Mouse (Mus musculus): Measurements from ENCODE around the gene Gm20661. TPM values are rescaled to one million over a fixed set of nuclear protein-coding genes. Genes with fewer than 3 reads are reported as not detected.

Gm20661 gene
- polyA plus RNA-seq, 1 experiment: 0.20 TPM

DNA sequence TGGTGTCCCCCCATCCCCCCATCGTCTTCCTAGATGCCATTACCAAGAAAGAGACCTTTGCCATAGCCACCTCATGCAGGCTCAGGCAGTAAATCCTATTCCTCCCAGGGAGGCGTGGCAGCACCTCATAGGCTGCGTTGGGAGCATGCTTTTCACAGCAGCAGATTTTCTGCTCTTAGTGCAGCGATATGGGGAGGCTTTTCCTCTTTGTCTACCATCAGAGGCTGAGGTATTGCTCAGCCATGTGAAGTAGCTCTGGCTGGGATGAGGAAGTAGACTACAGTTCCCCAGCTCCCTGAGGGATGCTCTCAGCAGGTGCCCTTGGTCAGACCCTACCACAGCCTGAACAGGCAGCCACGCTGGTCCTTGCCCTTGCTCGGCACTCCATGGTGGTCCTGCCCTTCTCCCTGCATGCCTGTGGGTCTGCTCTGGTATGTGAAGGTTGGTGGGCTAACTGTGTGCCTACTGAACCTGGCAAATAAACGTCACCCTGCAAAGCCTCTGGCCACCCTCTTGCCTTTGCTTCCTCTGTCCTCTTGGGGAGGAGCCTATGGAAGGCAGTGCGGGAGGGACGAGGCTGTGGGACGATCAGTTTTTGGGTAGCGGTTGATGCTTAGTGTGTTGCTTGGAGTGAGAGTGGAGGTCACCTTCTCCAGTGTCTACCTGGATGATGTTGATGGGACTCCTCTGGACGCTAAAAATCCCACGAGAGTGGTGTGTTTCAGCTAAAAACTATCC lies 33.5 kb upstream of the Gm20661 start:
- no peak for TF ChIP-seq POLR2A (IDR thresholded peaks at IDR 0.05; ENCODE audit: borderline replicate concordance, insufficient read depth, low read length)
- H3K4me1 ChIP-seq (ENCODE audit: control insufficient read depth, insufficient read depth, low read length): peaks cover 4% of the 10 kb centered on the region; the same call in 1 of the 2 replicates
- no peaks in the 10 kb centered on the region for H3K27me3 ChIP-seq (ENCODE audit: control insufficient read depth, insufficient read depth, low read length)
- no peak for DNase-seq
- H3K27ac ChIP-seq (ENCODE audit: insufficient read depth, low read length): no peak overlapping the region
- H3K4me3 ChIP-seq (replicated peaks; ENCODE audit: insufficient read depth, low read depth, low read length): no peak overlapping the region
- WGBS: 83% methylated on average over 13 of the region's 13 CpGs

DNA sequence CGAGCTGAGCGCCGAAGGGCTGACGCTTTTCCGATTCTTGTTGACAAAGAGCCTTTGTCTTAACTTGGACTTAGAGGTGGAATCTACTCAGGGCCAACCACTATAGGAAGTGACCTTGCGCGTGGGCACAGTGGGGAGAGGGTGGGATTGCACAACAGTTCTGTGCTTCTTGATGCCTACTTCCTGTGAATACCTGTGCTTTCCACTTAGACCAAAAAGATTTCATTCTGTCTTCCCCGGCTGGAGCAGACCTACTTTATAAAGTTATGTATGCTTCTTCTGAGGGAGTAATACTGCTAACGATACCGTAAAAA lies 33.0 kb upstream of the Gm20661 start, which contains the start of gene Traip:
TSS of gene Traip (plus strand) at position 215 of the 314 bp plus-strand sequence.
- Histone ChIP-seq H3K27ac (ENCODE audit: insufficient read depth, low read length) (peak within 1 kb of the TSS; percentile 37), H3K27me3 (ENCODE audit: control insufficient read depth, insufficient read depth, low read length) (no peaks in the 10 kb centered on the region), H3K4me3 (replicated peaks; ENCODE audit: insufficient read depth, low read depth, low read length) (peak within 1 kb of the TSS; percentile 75), H3K4me1 (ENCODE audit: control insufficient read depth, insufficient read depth, low read length) (peaks cover 4% of the 10 kb centered on the region; the same call in 1 of the 2 replicates)
- TF ChIP-seq POLR2A (IDR thresholded peaks at IDR 0.05; ENCODE audit: borderline replicate concordance, insufficient read depth, low read length): no peak
- no peak for DNase-seq
- 92% methylated on average over 10 of the region's 10 CpGs for WGBS

DNA sequence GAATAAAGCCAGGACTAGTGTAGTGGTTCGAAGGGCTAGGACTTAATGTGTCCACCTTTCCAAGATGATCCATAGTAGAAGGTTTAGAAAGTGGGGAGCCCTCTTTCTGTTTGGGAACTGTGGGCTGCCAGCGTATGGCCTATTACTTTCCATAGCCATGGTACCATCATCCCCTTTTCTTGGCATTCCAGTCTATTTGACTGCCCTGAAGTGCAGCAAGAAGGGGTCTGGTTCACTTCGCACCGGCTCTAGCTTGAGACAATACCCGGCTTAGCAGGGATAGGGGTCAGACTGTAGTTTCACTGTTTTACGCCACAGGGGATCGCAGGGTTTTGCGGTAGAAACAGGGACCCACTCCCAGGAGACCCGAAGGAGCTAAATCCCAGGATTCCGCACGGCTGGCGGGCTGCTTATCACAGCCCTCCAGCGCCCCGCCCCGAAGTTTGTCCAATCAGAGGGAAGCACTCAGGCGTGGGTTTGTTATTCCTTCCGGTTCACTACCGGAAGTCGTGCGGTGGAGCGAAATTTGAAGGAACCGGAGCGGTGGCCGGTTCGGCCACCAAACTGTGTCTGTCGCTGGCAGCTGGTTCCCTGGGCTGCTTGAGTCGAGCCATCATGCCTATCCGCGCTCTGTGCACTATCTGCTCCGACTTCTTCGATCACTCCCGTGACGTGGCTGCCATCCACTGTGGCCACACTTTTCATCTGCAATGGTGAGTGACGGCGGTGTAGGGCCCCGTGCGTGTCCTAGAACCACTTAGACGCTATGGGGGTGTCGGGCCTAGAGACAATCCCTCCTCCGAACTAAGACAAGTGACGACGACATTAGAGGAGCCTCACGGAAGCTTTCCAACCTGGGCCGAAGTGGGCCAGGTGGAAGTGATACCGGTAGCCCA lies 32.1 kb upstream of the Gm20661 start:
- H3K27me3 ChIP-seq (ENCODE audit: control insufficient read depth, insufficient read depth, low read length): no peaks in the 10 kb centered on the region
- H3K27ac ChIP-seq (ENCODE audit: insufficient read depth, low read length): peak overlapping the region; percentile 37
- H3K4me1 ChIP-seq (ENCODE audit: control insufficient read depth, insufficient read depth, low read length): peaks cover 4% of the 10 kb centered on the region; the same call in 1 of the 2 replicates
- WGBS: 12% methylated on average over 45 of the region's 45 CpGs
- no peak for TF ChIP-seq CTCF (IDR thresholded peaks at IDR 0.05; ENCODE audit: borderline replicate concordance, insufficient read depth, low read depth, low read length)
- peak; percentile 84; the same call in 1 of the 2 replicates for TF ChIP-seq POLR2A (IDR thresholded peaks at IDR 0.05; ENCODE audit: borderline replicate concordance, insufficient read depth, low read length)
- peak; percentile 90 to 91 for DNase-seq
- peak overlapping the region; percentile 75 for H3K4me3 ChIP-seq (replicated peaks; ENCODE audit: insufficient read depth, low read depth, low read length)

DNA sequence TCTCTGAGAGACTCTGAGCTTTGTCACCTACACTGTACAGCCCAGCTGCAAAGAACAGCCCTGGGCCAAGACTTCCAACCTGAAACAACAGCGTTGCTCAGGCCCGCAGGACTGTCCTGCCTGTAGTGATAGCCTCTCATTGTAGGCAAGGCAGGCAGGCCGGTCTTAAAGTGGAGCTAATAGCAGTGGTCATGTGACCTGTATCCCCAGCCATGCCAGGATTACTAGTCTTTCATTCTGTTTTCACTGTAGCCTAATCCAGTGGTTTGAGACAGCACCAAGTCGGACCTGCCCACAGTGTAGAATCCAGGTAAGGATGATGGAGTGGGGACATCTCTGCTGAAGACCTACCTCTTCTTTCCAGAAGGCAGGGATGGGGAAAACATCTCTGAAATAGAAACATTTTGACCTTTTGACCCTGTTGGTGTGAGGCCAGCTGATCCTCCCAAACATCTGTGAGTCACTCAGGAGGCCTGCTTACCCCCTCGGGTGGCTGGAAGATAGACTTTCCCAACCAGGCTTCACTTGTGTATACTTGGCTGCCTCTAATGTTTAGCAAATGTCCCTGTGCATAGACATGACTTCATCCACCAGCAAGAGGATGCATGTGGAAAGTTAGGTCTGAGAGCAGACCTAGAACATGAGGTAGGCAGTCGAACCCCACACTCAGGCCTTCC lies 27.1 kb upstream of the Gm20661 start:
- DNase-seq: no peak
- TF ChIP-seq POLR2A (IDR thresholded peaks at IDR 0.05; ENCODE audit: borderline replicate concordance, insufficient read depth, low read length) (no peak), CTCF (IDR thresholded peaks at IDR 0.05; ENCODE audit: borderline replicate concordance, insufficient read depth, low read depth, low read length) (no peak)
- Histone ChIP-seq H3K4me1 (ENCODE audit: control insufficient read depth, insufficient read depth, low read length) (no peaks in the 10 kb centered on the region), H3K4me3 (replicated peaks; ENCODE audit: insufficient read depth, low read depth, low read length) (no peak overlapping the region), H3K27ac (ENCODE audit: insufficient read depth, low read length) (no peak overlapping the region), H3K27me3 (ENCODE audit: control insufficient read depth, insufficient read depth, low read length) (no peaks in the 10 kb centered on the region)
- WGBS: 87% methylated on average over 6 of the region's 6 CpGs

DNA sequence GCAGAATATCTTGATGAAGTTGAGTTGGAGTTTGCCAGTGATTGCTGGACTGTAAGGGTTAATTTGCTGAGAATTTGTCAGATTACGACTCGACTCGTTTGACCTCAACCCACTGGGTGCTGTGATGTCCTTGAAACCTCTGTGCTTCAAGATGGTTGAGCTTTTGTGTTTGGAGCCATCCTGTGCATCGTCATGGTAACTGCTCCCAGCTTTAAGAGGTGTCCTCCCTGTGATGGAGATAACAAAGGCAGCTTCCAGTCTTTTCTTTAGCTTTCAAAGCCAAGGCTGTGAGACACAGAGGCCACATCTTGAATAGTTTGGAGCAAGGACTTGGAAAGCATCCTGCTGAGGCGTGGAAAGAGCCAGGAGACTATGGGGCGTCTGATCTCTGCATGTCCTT lies 25.7 kb upstream of the Gm20661 start:
- H3K27me3 ChIP-seq (ENCODE audit: control insufficient read depth, insufficient read depth, low read length): no peaks in the 10 kb centered on the region
- DNase-seq: no peak
- no peak for TF ChIP-seq POLR2A (IDR thresholded peaks at IDR 0.05; ENCODE audit: borderline replicate concordance, insufficient read depth, low read length)
- TF ChIP-seq CTCF (IDR thresholded peaks at IDR 0.05; ENCODE audit: borderline replicate concordance, insufficient read depth, low read depth, low read length): no peak
- H3K4me1 ChIP-seq (ENCODE audit: control insufficient read depth, insufficient read depth, low read length): no peaks in the 10 kb centered on the region
- 30% methylated on average over 6 of the region's 6 CpGs for WGBS
- no peak overlapping the region for H3K27ac ChIP-seq (ENCODE audit: insufficient read depth, low read length)
- no peak overlapping the region for H3K4me3 ChIP-seq (replicated peaks; ENCODE audit: insufficient read depth, low read depth, low read length)

DNA sequence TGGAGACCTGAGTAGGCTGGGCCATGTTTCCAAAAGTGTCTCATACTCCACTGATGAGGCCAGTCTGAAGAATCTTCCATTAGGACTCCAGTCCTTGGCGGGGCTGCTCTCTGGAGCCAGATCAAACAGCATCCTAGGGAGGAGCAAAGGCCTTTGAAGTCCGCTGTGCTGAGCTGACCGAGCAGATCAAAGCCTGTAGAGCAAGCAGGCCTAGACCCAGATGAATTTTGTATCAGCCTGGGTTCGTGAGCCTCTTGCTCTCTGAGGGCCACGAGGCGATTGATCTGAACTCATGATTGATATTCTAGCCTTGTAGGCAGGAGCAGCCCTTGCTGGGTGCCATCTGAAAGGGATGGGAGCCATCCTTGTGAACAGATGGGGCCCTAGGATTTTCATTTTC lies 23.0 kb upstream of the Gm20661 start:
- DNase-seq: no peak
- H3K27ac ChIP-seq (ENCODE audit: insufficient read depth, low read length): no peak overlapping the region
- WGBS: 73% methylated on average over 6 of the region's 6 CpGs

DNA sequence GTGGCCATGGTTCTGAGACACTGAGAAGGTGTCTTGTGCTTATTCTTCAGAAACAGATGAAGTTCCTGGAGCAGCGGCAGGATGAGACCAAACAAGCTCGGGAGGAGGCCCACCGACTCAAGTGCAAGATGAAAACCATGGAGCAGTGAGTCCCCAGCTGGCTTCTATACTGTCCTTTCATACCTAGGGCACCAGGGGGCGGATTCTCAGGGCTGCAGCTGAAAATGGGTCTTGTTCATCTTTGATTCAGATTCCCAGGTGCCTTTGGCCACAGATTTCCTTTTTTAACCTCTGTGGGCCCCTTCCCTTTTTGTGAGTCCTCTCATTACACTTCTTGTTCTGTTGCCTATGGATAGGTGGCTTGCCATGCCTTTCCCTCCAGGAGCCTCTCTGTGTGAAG lies 21.9 kb upstream of the Gm20661 start:
- TF ChIP-seq CTCF (IDR thresholded peaks at IDR 0.05; ENCODE audit: borderline replicate concordance, insufficient read depth, low read depth, low read length): no peak
- TF ChIP-seq POLR2A (IDR thresholded peaks at IDR 0.05; ENCODE audit: borderline replicate concordance, insufficient read depth, low read length): no peak
- 81% methylated on average over 4 of the region's 4 CpGs for WGBS
- Histone ChIP-seq H3K27me3 (ENCODE audit: control insufficient read depth, insufficient read depth, low read length) (no peaks in the 10 kb centered on the region), H3K4me3 (replicated peaks; ENCODE audit: insufficient read depth, low read depth, low read length) (no peak overlapping the region), H3K27ac (ENCODE audit: insufficient read depth, low read length) (no peak overlapping the region), H3K4me1 (ENCODE audit: control insufficient read depth, insufficient read depth, low read length) (no peaks in the 10 kb centered on the region)
- no peak for DNase-seq

More for the DNA sequence above, 23.0 kb upstream of the Gm20661 start:
- H3K27me3 ChIP-seq (ENCODE audit: control insufficient read depth, insufficient read depth, low read length): no peaks in the 10 kb centered on the region
- no peaks in the 10 kb centered on the region for H3K4me1 ChIP-seq (ENCODE audit: control insufficient read depth, insufficient read depth, low read length)
- no peak for TF ChIP-seq POLR2A (IDR thresholded peaks at IDR 0.05; ENCODE audit: borderline replicate concordance, insufficient read depth, low read length)
- TF ChIP-seq CTCF (IDR thresholded peaks at IDR 0.05; ENCODE audit: borderline replicate concordance, insufficient read depth, low read depth, low read length): no peak
- no peak overlapping the region for H3K4me3 ChIP-seq (replicated peaks; ENCODE audit: insufficient read depth, low read depth, low read length)

All from cerebellum, adult 2 months (tissue).